Mouse (Mus musculus): ENCODE measurements around the gene Vil1. TPM values are rescaled to one million over a fixed set of nuclear protein-coding genes. Genes with fewer than 3 reads are reported as not detected.

Vil1 gene
- polyA plus RNA-seq, 1 experiment from 2014 or later = 0.15 TPM

DNA sequence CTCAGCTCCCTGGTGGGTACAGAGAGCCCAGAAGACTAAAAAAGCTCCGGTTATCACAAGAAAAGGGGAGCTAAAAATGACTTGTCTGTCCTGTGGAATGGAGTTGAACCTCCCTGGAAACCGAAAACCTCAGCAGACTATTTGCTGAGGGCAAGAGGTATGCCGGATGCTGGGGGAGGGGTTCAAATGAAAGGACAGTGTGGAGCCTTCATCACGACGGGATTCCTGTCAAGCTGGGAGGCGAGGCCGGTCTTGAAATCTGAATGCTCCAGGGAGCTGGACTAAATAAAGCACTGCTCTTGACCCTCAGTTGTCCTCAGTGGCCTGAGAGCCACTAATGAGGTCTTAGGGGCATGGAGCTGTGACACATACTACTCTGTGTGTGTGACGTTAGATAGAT, 14.0 kb downstream of the Vil1 start:
- 42% methylated on average over 8 of the region's 8 CpGs for WGBS
- no peak for ATAC-seq (ENCODE audit: insufficient number of reproducible peaks, low FRiP score, low TSS enrichment, low read depth)
- Histone ChIP-seq H3K4me2 (no peak overlapping the region), H3K36me3 (no peaks in the 10 kb centered on the region), H3K9me3 (no peaks in the 10 kb centered on the region), H3K27me3 (no peaks in the 10 kb centered on the region), H3K9ac (no peak overlapping the region), H3K27ac (no peak overlapping the region), H3K4me3 (no peak overlapping the region), H3K4me1 (no peaks in the 10 kb centered on the region)

DNA sequence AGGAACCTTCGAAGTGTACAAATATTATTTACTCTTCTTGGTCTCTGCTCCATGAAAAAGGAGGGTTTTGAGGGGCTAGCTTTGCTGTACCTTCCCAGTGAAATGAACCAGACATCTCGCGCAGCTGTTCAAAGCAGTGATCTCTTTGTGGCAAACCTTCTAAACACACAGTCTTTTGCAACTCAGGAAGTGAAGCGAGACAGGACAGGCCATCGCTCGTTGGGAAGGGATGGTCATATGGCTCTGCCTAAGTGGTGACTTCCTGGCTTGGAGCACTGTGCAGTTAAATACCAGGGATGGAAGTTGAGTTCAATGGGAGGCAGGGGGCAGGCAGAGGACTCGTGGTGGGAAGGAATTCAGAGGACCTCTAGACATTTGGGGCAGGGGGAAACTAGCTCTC, 16.7 kb downstream of the Vil1 start:
- no peak for ATAC-seq (ENCODE audit: insufficient number of reproducible peaks, low FRiP score, low TSS enrichment, low read depth)

DNA sequence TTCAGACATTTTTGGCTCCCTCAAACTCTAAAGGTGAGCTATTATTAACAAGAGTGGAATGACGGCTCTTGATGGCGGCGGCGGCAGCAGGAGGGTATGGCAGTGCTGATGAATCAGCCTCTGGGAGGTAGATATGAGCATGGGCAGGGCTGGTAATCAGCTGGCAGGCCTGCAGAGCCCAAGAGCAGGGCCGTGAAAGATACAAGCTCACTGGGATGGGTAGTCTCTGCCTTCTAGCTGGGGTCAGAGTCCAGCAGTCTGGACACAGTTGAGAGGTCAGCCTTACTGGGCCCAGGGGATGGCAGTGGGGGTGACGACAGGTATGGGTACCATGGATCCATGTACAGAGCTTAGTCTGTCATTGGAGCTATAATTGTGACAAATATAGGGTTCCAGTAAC, 24.0 kb downstream of the Vil1 start:
- Histone ChIP-seq H3K9me3 (no peaks in the 10 kb centered on the region), H3K27ac (no peak overlapping the region), H3K4me1 (no peaks in the 10 kb centered on the region), H3K27me3 (no peaks in the 10 kb centered on the region), H3K36me3 (peaks cover 39% of the 10 kb centered on the region), H3K4me3 (no peak overlapping the region), H3K4me2 (no peak overlapping the region), H3K9ac (no peak overlapping the region)
- ATAC-seq (ENCODE audit: insufficient number of reproducible peaks, low FRiP score, low TSS enrichment, low read depth) = no peak
- 86% methylated on average over 6 of the region's 6 CpGs for WGBS

More for the DNA sequence above, 16.7 kb downstream of the Vil1 start:
- Histone ChIP-seq H3K9ac (no peak overlapping the region), H3K9me3 (no peaks in the 10 kb centered on the region), H3K27me3 (no peaks in the 10 kb centered on the region), H3K4me1 (no peaks in the 10 kb centered on the region), H3K27ac (no peak overlapping the region), H3K4me3 (no peak overlapping the region), H3K36me3 (no peaks in the 10 kb centered on the region), H3K4me2 (no peak overlapping the region)
- 69% methylated on average over 7 of the region's 7 CpGs for WGBS

DNA sequence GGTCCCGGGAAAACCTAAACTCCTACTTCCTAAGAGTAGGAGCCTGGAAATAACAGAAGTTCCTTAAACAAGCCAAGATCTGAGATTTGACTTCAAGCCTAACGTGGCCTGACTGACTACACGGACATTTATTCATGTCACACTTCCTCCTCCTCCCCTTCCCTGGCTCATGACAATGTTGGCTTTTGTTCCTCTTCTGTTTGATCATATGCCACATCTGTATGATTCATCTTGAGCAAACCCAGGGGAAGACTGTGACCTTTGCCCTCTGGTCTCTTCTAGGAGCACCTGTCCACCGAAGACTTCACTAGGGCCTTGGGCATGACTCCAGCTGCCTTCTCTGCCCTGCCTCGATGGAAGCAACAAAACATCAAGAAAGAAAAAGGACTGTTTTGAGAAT, 25.4 kb downstream of the Vil1 start:
- Histone ChIP-seq H3K27ac (no peak overlapping the region; the same call in 1 of the 2 replicates), H3K4me2 (no peak overlapping the region), H3K4me1 (no peaks in the 10 kb centered on the region), H3K27me3 (no peaks in the 10 kb centered on the region), H3K36me3 (peaks cover 47% of the 10 kb centered on the region), H3K9me3 (no peaks in the 10 kb centered on the region), H3K9ac (no peak overlapping the region), H3K4me3 (no peak overlapping the region)
- 62% methylated on average over 5 of the region's 5 CpGs for WGBS
- ATAC-seq (ENCODE audit: insufficient number of reproducible peaks, low FRiP score, low TSS enrichment, low read depth) = no peak

DNA sequence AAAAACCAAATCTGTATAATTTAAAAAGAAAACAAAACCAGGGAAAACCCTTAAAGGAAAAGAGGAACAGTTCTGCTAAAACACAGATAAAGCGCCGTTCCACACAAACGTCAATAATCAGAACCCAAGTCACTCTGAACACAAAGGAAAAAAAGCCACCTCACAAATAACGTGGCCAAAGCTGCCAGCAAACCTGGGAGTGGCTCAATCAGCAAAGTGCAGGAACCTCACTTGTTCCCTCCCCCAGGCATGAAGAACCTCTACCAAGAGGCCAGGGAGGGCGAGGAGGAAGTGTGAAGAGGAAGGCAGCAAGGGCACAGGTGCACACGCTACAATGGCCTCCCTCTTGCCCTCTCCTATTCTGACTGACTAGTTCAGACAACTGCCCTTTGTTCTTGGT, 26.4 kb downstream of the Vil1 start:
- no peaks in the 10 kb centered on the region for H3K9me3 ChIP-seq
- WGBS = 83% methylated on average over 6 of the region's 6 CpGs
- ATAC-seq (ENCODE audit: insufficient number of reproducible peaks, low FRiP score, low TSS enrichment, low read depth) = no peak
- no peak overlapping the region for H3K4me3 ChIP-seq
- H3K36me3 ChIP-seq = peaks cover 55% of the 10 kb centered on the region
- no peaks in the 10 kb centered on the region for H3K27me3 ChIP-seq
- no peaks in the 10 kb centered on the region for H3K4me1 ChIP-seq
- H3K4me2 ChIP-seq = no peak overlapping the region
- no peak overlapping the region for H3K27ac ChIP-seq
- no peak overlapping the region for H3K9ac ChIP-seq

- ATAC-seq (ENCODE audit: insufficient number of reproducible peaks, low FRiP score, low TSS enrichment, low read depth) = no peak
- Histone ChIP-seq H3K9ac (no peak overlapping the region), H3K27me3 (no peaks in the 10 kb centered on the region), H3K4me1 (no peaks in the 10 kb centered on the region), H3K9me3 (no peaks in the 10 kb centered on the region), H3K27ac (no peak overlapping the region), H3K4me3 (no peak overlapping the region), H3K36me3 (peaks cover 66% of the 10 kb centered on the region), H3K4me2 (no peak overlapping the region)
- 62% methylated on average over 8 of the region's 8 CpGs for WGBS
Observed at GRCm38 (mm10) chr1:74437702-74438427, 28.7 kb downstream of the Vil1 start.

DNA sequence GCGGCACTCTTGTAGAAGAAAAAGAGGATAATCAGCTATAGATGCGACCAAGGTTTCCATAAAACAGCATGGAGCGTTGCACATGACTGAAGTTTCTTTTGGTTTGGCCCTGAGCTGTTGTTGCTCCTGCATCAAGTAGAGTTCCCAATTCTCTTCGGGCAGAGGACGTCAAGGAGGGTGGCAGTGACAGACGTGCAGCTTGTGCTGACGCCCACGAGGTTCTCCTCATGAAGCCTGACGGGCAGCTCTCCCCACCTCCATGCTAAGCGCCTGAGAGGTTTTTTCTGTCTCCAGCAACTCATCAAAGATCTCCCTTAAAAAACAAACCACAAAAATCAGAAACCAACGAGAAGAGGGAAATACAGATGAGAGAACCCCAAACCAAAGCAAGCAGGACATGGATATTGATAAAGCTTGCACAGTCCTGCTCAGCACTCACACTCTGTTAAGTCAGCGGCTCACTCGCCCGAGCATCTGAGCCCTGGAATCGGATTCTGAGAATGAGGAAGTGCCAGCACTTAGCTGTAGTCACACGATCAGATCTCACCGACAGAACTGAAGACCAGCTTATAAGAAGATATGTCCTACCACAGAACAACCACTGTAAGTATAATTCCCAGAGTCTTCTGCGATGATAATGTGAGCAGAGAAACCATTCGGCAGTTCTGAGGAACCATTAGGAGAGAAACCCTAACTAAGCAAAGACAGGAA, 30.1 kb downstream of the Vil1 start:
- H3K27ac ChIP-seq = no peak overlapping the region
- no peak overlapping the region for H3K9ac ChIP-seq
- ATAC-seq (ENCODE audit: insufficient number of reproducible peaks, low FRiP score, low TSS enrichment, low read depth) = no peak
- H3K27me3 ChIP-seq = no peaks in the 10 kb centered on the region
- H3K4me3 ChIP-seq = no peak overlapping the region
- no peaks in the 10 kb centered on the region for H3K4me1 ChIP-seq
- WGBS = 86% methylated on average over 19 of the region's 19 CpGs
- H3K9me3 ChIP-seq = no peaks in the 10 kb centered on the region
- peaks cover 61% of the 10 kb centered on the region for H3K36me3 ChIP-seq
- no peak overlapping the region for H3K4me2 ChIP-seq

DNA sequence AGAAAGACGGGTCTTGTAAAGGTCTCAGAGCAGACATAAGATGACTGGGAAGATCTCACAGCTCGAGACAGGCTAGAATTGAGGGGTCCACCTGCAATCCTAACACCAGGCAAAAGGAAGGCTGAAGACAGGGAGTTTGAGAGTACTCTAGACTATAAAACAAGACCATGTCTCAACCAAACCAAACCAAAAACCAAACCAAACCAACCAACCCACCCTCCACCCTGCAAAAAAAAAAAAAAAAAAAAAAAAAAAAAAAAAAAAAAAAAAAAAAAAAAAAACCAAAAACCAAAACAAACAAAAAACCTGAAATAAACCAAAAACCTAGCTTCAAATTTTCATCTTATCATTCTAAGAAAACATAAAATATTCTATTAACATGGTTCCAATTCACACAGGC, 35.4 kb downstream of the Vil1 start:
- ATAC-seq (ENCODE audit: insufficient number of reproducible peaks, low FRiP score, low TSS enrichment, low read depth) = no peak
- H3K4me3 ChIP-seq = no peak overlapping the region
- no peaks in the 10 kb centered on the region for H3K27me3 ChIP-seq
- peaks cover 68% of the 10 kb centered on the region for H3K36me3 ChIP-seq
- no peaks in the 10 kb centered on the region for H3K9me3 ChIP-seq
- no peak overlapping the region for H3K9ac ChIP-seq
- 93% methylated on average over 2 of the region's 2 CpGs for WGBS
- no peaks in the 10 kb centered on the region for H3K4me1 ChIP-seq
- no peak overlapping the region for H3K27ac ChIP-seq
- no peak overlapping the region for H3K4me2 ChIP-seq

GRCm38 (mm10) chr1:74452611-74453045, 43.5 kb downstream of the Vil1 start:
- Histone ChIP-seq H3K9me3 (no peaks in the 10 kb centered on the region), H3K4me1 (no peaks in the 10 kb centered on the region), H3K36me3 (peaks cover 71% of the 10 kb centered on the region), H3K4me3 (no peak overlapping the region), H3K27me3 (no peaks in the 10 kb centered on the region), H3K27ac (no peak overlapping the region), H3K4me2 (no peak overlapping the region), H3K9ac (no peak overlapping the region)
- no peak for ATAC-seq (ENCODE audit: insufficient number of reproducible peaks, low FRiP score, low TSS enrichment, low read depth)
- 67% methylated on average over 4 of the region's 4 CpGs for WGBS

DNA sequence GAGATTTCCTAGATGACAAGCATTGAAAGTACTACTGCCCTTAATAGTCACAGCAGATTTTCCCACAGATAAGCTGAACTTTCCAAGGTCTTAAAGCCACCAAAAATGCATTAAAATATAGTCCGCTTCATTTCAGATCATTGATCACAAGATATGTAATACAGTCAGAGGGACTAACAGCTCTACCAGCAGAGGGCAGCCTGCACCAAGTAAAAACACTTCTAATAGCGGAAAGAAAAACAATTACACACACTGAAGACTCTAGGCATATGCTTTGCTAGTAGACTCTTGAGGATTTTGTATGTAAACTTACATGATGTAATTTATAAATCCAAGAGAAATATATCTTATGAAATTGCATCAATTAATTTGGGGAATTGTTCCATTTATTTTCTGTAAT, 51.1 kb downstream of the Vil1 start:
- Histone ChIP-seq H3K27me3 (no peaks in the 10 kb centered on the region), H3K27ac (no peak overlapping the region), H3K4me3 (no peak overlapping the region), H3K9me3 (no peaks in the 10 kb centered on the region), H3K4me2 (no peak overlapping the region), H3K36me3 (peaks cover 44% of the 10 kb centered on the region), H3K4me1 (no peaks in the 10 kb centered on the region), H3K9ac (no peak overlapping the region)
- 74% methylated on average over 2 of the region's 2 CpGs for WGBS
- no peak for ATAC-seq (ENCODE audit: insufficient number of reproducible peaks, low FRiP score, low TSS enrichment, low read depth)
